Mouse (Mus musculus) adrenal gland (tissue): Measurements from ENCODE around the gene Hs3st3a1.

Experiments used
- intact Hi-C: fragments of 180-260 bp; cut with DNase I; formaldehyde crosslinking; loops from one replicate; pipeline ENCODE4 v1.15.1; 2025

The Hs3st3a1 gene

GRCm38 (mm10) chr11:64489587-64490433 is 54.7 kb downstream of the Hs3st3a1 start:
- intact Hi-C loops, result no loop called here

DNA sequence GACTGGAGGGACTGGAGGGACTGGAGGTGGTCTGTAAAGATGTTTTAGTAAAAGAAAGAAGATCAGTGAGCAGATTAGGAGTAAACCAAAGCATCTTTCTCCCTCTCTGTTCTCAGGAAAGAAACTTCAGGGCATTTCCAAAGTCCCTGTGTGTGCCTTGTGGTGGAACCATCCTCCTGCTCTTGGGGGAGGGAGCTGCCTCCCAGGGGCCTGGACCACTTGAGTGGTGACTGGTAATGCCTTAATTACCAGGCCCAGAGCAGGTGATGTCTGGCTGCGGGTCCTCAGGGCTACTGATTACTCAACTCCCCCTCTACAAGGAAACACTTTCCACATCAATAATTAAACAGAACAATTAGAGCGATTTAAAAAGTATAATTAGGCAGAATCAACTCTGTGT is 59.3 kb downstream of the Hs3st3a1 start:
- intact Hi-C loops, result no loop called here

- intact Hi-C loops, result no loop called here
These were observed 60.8 kb downstream of the Hs3st3a1 start for GRCm38 (mm10) chr11:64495935-64496334.

DNA sequence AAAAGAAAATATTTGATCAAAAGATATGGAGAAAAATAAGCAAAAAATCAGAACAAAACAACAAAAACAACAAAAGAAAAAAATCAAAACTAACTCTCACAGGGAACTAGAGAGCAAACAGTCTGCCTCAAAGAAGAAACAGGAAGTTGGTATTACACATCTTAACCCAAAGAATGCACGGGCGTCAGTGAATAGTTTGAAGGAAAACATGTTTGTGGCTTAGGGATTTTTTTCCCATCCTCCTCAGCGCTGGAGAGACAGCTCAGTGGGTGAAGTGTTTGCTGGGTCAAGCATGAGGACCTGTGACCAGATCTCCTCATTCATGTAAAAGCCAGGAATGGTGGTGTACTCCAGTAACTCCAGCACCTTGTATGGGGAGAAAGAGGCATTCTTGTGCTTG is 61.5 kb downstream of the Hs3st3a1 start:
- intact Hi-C loops, result no loop called here

GRCm38 (mm10) chr11:64500536-64501112 is 65.5 kb downstream of the Hs3st3a1 start:
- intact Hi-C loops, result no loop called here

- intact Hi-C loops, result no loop called here
These were observed 67.9 kb downstream of the Hs3st3a1 start for GRCm38 (mm10) chr11:64503040-64503439.

- intact Hi-C loops, result no loop called here
These were observed 70.8 kb downstream of the Hs3st3a1 start for GRCm38 (mm10) chr11:64505924-64506323.

DNA sequence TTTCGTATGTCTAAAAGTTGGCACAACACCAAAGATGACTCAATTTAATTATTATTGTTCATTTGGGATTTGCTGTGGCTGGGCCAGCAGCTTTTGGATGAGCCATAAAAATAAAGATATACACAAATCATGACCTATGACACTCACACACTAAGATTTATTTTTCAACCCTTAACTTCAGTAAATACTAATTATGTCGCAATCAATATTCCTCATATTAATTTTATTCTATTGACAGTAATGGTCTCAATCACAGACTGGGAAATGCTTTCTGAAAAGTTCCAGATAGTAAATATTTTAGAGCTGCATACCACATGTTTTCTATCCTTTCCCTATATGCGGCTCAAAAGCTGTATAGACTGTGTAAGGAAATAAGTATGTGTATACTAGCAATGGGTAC is 71.9 kb downstream of the Hs3st3a1 start:
- intact Hi-C loops, result no loop called here

- intact Hi-C loops, result no loop called here
These were observed 74.0 kb downstream of the Hs3st3a1 start for GRCm38 (mm10) chr11:64509106-64509505.

- intact Hi-C loops, result no loop called here
These were observed 77.2 kb downstream of the Hs3st3a1 start for GRCm38 (mm10) chr11:64512301-64512700.

DNA sequence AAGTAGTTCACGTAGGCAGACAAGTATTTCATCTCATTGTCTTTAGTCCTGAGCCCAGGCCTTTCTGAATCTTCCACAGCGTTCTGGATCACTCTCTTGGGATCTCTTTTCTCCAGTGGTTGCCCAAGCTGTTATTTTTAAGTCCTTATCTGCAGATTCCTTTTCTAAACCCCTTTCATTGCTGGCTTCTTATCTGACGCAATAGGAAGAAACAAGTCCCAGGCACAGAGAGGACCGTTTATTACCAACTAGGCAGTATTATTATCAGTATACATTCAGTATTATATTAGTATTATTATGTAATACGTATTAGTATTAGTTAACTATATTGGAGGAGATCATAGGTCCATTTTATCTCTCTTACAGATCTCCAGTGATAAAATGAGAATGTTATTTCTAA is 78.3 kb downstream of the Hs3st3a1 start:
- intact Hi-C loops, result no loop called here

GRCm38 (mm10) chr11:64516712-64517589 is 81.8 kb downstream of the Hs3st3a1 start:
- intact Hi-C loops, result no loop called here

GRCm38 (mm10) chr11:64518146-64518841 is 83.2 kb downstream of the Hs3st3a1 start:
- intact Hi-C loops, result no loop called here

DNA sequence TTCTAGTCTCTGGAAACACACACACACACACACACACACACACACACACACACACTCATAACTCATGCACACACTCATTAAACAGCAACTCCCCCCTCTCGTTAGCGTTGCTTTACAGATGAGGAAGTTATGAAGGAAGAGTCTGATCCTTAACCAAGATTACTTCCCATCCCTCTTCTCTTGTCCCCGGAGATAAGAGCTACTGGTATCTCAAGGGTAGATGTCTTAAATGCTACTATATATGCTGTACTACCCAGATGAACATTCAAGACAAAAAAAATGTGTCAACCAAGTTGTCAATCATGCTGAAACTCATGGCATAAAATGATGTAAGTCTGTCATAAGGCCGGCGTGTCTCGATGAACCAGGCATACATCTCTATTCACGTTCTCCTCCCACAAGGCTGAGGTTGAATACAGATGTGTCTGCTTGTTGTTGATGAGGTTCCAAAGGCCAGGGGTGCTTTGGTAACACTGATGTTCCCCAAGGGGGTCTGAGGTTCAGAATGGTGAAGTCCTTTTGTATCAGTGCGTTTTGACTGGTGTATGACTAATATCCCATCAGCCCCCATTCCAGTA is 89.0 kb downstream of the Hs3st3a1 start:
- intact Hi-C loops, result no loop called here

DNA sequence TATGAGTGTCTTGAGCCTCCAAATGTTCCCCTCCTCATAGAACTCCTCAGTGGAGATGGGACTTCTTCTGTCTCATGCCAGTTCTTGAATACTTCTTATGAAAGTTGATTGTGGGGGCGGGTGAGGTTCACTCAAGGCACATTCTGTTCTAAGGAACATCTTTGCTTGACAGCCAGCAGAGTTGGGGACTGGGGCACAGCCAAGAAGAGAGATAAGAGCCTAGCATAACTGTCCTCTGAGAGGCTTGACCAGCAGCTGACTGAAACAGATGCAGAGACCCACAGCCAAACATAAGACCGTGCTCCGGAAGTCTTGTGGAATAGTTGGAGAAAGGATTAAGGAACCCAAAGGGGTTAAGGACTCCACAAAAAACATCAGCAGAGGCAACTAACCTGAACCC is 102.1 kb downstream of the Hs3st3a1 start:
- intact Hi-C loops, result no loop called here

GRCm38 (mm10) chr11:64541866-64542265 is 106.7 kb downstream of the Hs3st3a1 start:
- intact Hi-C loops, result no loop called here

DNA sequence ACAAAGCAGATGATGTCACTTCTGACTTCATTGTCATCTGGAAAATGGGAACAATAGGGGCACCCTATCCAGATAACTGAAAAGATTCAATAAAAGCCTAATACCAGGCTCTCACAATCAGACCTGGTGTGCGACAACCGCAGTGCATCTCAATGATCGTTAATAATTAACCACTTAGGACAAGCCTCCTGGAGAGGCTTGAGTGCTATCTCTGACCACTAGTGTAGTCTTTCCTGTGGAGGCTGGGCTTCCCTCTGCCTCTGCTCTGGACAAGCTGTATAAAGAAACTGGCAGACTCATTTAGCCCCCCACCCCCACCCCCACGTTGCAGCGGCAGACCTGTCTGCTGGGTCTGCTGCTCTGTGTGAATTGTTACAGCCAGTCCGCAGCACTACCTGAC is 107.2 kb downstream of the Hs3st3a1 start:
- intact Hi-C loops, result no loop called here

DNA sequence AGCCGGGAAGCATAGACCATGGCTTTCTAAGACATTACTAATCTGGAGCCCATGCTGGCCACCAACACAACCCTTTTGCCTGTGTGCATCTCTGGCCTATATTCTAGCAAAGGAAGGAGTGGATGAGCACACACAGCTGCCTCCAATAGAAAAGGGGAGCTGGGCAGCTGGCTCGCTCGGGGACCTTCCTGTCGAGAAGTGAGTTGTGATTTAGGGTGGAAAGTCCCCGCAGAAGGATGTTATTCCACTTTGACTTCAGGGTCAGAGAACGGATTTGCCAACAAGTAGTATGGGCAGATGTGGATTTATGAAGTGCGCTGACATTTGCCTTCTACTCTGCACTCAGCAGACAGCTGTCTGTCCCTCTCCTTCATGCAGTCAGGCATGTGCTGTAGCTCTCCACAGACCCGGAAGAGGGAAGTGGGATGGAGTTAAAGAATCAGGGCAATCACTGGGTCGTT is 108.1 kb downstream of the Hs3st3a1 start:
- intact Hi-C loops, result no loop called here

DNA sequence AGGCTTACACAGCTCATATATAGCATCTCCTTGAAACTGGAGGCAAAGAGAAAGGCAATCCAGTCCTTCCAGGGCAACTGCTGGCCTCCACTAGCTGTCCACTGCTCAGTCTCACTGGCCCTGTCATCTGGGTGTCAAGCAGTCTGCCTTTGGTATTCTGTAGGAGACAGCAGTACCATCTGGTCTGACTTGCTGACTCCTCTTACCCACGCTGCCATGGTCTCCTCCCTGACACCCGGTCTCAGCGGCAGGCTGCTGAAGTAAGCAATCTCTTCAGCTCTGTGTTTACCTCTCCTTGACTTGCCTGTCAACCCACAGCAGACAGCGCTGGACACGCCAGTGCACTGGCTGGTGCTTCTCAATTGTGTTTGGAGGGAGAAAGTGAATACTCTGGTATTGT is 109.1 kb downstream of the Hs3st3a1 start:
- intact Hi-C loops, result no loop called here

GRCm38 (mm10) chr11:64549380-64549779 is 114.2 kb downstream of the Hs3st3a1 start:
- intact Hi-C loops, result no loop called here

- intact Hi-C loops, result no loop called here
These were observed 114.8 kb downstream of the Hs3st3a1 start for GRCm38 (mm10) chr11:64549955-64550354.
